Comparison of ENCODE assay signal across 8 mouse cellular contexts in the genomic region with DNA sequence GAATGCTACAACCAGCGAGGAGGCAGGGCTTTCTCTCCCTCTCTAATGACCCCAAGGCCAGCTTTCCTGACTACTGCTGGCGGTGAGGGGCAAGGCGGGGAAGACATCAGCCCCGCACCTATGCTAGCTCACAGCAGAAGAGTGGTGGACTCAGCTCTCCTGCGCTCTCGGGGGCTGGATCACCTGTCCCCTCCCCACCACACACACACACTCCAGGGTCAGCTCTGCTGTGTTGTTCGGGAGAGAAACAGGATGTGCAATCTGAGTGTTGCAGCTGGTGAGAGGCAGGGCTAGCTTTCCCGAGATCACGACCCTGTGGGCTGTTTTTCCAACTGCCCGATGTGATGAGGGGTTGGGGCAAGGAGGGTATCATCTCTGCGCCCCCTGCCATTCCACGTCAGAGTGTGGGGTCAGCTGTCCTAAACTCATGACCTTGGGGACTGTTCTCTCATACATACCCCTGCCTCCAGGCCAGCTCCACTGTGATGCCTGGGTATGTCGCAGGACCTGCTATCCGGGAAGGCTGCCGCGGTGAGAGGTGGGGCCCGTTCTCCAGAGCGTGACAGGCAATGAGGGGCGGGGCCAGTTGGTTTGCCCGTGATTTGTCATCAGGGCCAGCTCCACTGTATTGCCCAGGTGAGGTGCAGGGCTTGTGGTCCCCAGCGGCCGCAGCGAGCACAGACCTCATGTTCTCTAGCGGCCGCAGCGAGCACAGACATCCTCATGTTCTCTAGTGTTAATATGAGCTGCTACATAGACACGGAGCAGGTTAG. TPM values are rescaled to one million over a fixed set of nuclear protein-coding genes. Genes with fewer than 3 reads are reported as not detected.
A peak's percentile ranks its signal among the peaks of the same experiment; 100 is the strongest.
DNase-seq lines count a peak whose midpoint lies in the region; ATAC-seq and TF ChIP-seq lines count a peak whose summit lies in the region.

No protein-coding gene starts in this region.

- no peaks in the 10 kb centered on the region for H3K9me3 ChIP-seq in neural tube, embryonic 11.5 days (ENCODE audit: control insufficient read depth, low read length)
- H3K9me3 ChIP-seq in hindbrain, embryonic 16.5 days (ENCODE audit: control insufficient read depth, low read length) = no peaks in the 10 kb centered on the region
- 0 out of 2 replicates have a peak, but pooled peaks cover 2% of the 10 kb centered on the region for H3K9me3 ChIP-seq in liver, embryonic 12.5 days (replicated peaks)

- H3K4me1 ChIP-seq in neural tube, embryonic 11.5 days (ENCODE audit: control insufficient read depth, insufficient read depth, low read length) = peaks cover 3% of the 10 kb centered on the region; the same call in 1 of the 2 replicates
- peaks cover 7% of the 10 kb centered on the region for H3K4me1 ChIP-seq in hindbrain, embryonic 16.5 days (ENCODE audit: control insufficient read depth, insufficient read depth, low read depth, low read length)
- peaks cover 49% of the 10 kb centered on the region for H3K4me1 ChIP-seq in liver, embryonic 12.5 days
- peaks cover 14% of the 10 kb centered on the region; the same call in 1 of the 2 replicates for H3K4me1 ChIP-seq in small intestine, adult 2 months (ENCODE audit: control insufficient read depth, insufficient read depth, insufficient read length, low read length)

- ATAC-seq in neural tube, embryonic 11.5 days (ENCODE audit: insufficient read depth, low FRiP score, low TSS enrichment) = no peak
- 0 out of 2 replicates have a peak, but pooled peaks have one; percentile 42 for ATAC-seq in hindbrain, embryonic 16.5 days
- no peak for ATAC-seq in liver, embryonic 12.5 days

- H3K27me3 ChIP-seq in neural tube, embryonic 11.5 days (ENCODE audit: control insufficient read depth, insufficient read depth, low read length) = peaks cover 22% of the 10 kb centered on the region
- H3K27me3 ChIP-seq in hindbrain, embryonic 16.5 days (replicated peaks; ENCODE audit: control insufficient read depth, insufficient read depth, low read length) = peaks cover 21% of the 10 kb centered on the region
- peaks cover 27% of the 10 kb centered on the region for H3K27me3 ChIP-seq in liver, embryonic 12.5 days (replicated peaks)
- H3K27me3 ChIP-seq in small intestine, adult 2 months (ENCODE audit: control insufficient read depth, insufficient read depth, low read length) = no peaks in the 10 kb centered on the region

- H3K36me3 ChIP-seq in neural tube, embryonic 11.5 days (ENCODE audit: control insufficient read depth, insufficient read depth, low read length) = no peaks in the 10 kb centered on the region
- no peaks in the 10 kb centered on the region for H3K36me3 ChIP-seq in hindbrain, embryonic 16.5 days (ENCODE audit: control insufficient read depth, insufficient read depth, low read length)
- H3K36me3 ChIP-seq in liver, embryonic 12.5 days = no peaks in the 10 kb centered on the region
- no peaks in the 10 kb centered on the region for H3K36me3 ChIP-seq in small intestine, adult 2 months (ENCODE audit: control insufficient read depth, insufficient read depth, low read length)

- intact Hi-C loops in heart, postnatal 36 days (cut with DNase I) = loop anchor here (5.0 kb wide), 1 partner anchor 95 kb away; no protein-coding TSS in a partner anchor

- WGBS in neural tube, embryonic 11.5 days = 12% methylated on average over 27 of the region's 27 CpGs
- WGBS in hindbrain, embryonic 16.5 days = 18% methylated on average over 27 of the region's 27 CpGs
- WGBS in liver, embryonic 12.5 days (ENCODE audit: insufficient replicate concordance) = 9% methylated on average over 27 of the region's 27 CpGs
- WGBS in small intestine, adult 2 months = 18% methylated on average over 27 of the region's 27 CpGs

- H3K4me3 ChIP-seq in neural tube, embryonic 11.5 days (ENCODE audit: low read depth, low read length) = no peak overlapping the region
- peak overlapping the region; percentile 31 for H3K4me3 ChIP-seq in hindbrain, embryonic 16.5 days (ENCODE audit: low read length)
- H3K4me3 ChIP-seq in liver, embryonic 12.5 days = 0 out of 2 replicates have a peak overlapping the region, but pooled peaks have one; percentile 21
- H3K4me3 ChIP-seq in small intestine, adult 2 months (ENCODE audit: low read depth, low read length) = peak overlapping the region; percentile 37

- DNase-seq in neural tube, embryonic 11.5 days (ENCODE audit: low spot score) = peak; percentile 19
- no peak for DNase-seq in neural tube, embryonic 10.5 days (ENCODE audit: extremely low spot score, low spot score)
- peak; percentile 61 to 71 for DNase-seq in cerebellum, postnatal 14 days
- no peak for DNase-seq in thymus, postnatal 14 days
- DNase-seq in heart, postnatal 36 days = no peak

- no peak overlapping the region for H3K9ac ChIP-seq in neural tube, embryonic 11.5 days (ENCODE audit: low read length)
- H3K9ac ChIP-seq in hindbrain, embryonic 16.5 days (ENCODE audit: low read depth, low read length) = 0 out of 2 replicates have a peak overlapping the region, but pooled peaks have one; percentile 37
- no peak overlapping the region for H3K9ac ChIP-seq in liver, embryonic 12.5 days

- no peak for TF ChIP-seq POLR2A in small intestine, adult 2 months (IDR thresholded peaks at IDR 0.05; ENCODE audit: low read depth, low read length)

- TF ChIP-seq CTCF in small intestine, adult 2 months (IDR thresholded peaks at IDR 0.05; ENCODE audit: extremely low read depth, insufficient read length, insufficient replicate concordance, low read depth, low read length) = no peak

- no peak overlapping the region for H3K27ac ChIP-seq in neural tube, embryonic 11.5 days (ENCODE audit: low read depth, low read length)
- H3K27ac ChIP-seq in hindbrain, embryonic 16.5 days (ENCODE audit: low read depth, low read length) = no peak overlapping the region
- no peak overlapping the region for H3K27ac ChIP-seq in liver, embryonic 12.5 days
- no peak overlapping the region for H3K27ac ChIP-seq in small intestine, adult 2 months (ENCODE audit: insufficient read depth, low read depth, low read length)

- H3K4me2 ChIP-seq in neural tube, embryonic 11.5 days (ENCODE audit: low read depth) = peak overlapping the region; percentile 15; the same call in 1 of the 2 replicates
- H3K4me2 ChIP-seq in hindbrain, embryonic 16.5 days (ENCODE audit: low read length) = peak overlapping the region; percentile 53
- peak overlapping the region; percentile 52 for H3K4me2 ChIP-seq in liver, embryonic 12.5 days

RNA-seq across cellular contexts. Expression of gene Sowaha, which starts 6.9 kb away (rescaled TPM):
- polyA plus RNA-seq in neural tube, embryonic 11.5 days (2014; fragmentation: Nextera tagmentation; extraction: Ambion mirVana) = 0.12 and 0.17 TPM in 2 replicates
- 1.5 TPM in 2 replicates for polyA plus RNA-seq in hindbrain, embryonic 16.5 days (2015; fragmentation: Nextera tagmentation; extraction: Ambion mirVana)
- polyA plus RNA-seq in liver, embryonic 12.5 days (2016; fragmentation: Nextera tagmentation; extraction: Ambion mirVana) = 9.8 and 10.1 TPM in 2 replicates
- 9.7 and 61.2 TPM in 2 replicates for polyA plus RNA-seq in small intestine, adult 2 months (2012; rRNA removed)
- total RNA-seq in heart, postnatal 36 days (2021) = under 1 TPM; 0.14 TPM

RNA-seq across cellular contexts. Expression of gene Gm9945, which starts 7.0 kb away (rescaled TPM):
- not detected in 2 replicates for polyA plus RNA-seq in neural tube, embryonic 11.5 days (2014; fragmentation: Nextera tagmentation; extraction: Ambion mirVana)
- polyA plus RNA-seq in hindbrain, embryonic 16.5 days (2015; fragmentation: Nextera tagmentation; extraction: Ambion mirVana) = 0.34 TPM in 1 of 2 replicates, not detected in the other
- polyA plus RNA-seq in liver, embryonic 12.5 days (2016; fragmentation: Nextera tagmentation; extraction: Ambion mirVana) = 0.14 and 0.48 TPM in 2 replicates
- not detected in 2 replicates for polyA plus RNA-seq in small intestine, adult 2 months (2012; rRNA removed)
- not detected for total RNA-seq in heart, postnatal 36 days (2021)

RNA-seq across cellular contexts. Expression of gene Gm9837, which starts 16.7 kb away (rescaled TPM):
- not detected in 2 replicates for polyA plus RNA-seq in neural tube, embryonic 11.5 days (2014; fragmentation: Nextera tagmentation; extraction: Ambion mirVana)
- polyA plus RNA-seq in hindbrain, embryonic 16.5 days (2015; fragmentation: Nextera tagmentation; extraction: Ambion mirVana) = not detected in 2 replicates
- polyA plus RNA-seq in liver, embryonic 12.5 days (2016; fragmentation: Nextera tagmentation; extraction: Ambion mirVana) = not detected in 2 replicates
- polyA plus RNA-seq in small intestine, adult 2 months (2012; rRNA removed) = not detected in 2 replicates
- total RNA-seq in heart, postnatal 36 days (2021) = not detected

RNA-seq across cellular contexts. Expression of gene Shroom1, which starts 30.0 kb away (rescaled TPM):
- 1.5 and 3.1 TPM in 2 replicates for polyA plus RNA-seq in neural tube, embryonic 11.5 days (2014; fragmentation: Nextera tagmentation; extraction: Ambion mirVana)
- 3.2 and 3.6 TPM in 2 replicates for polyA plus RNA-seq in hindbrain, embryonic 16.5 days (2015; fragmentation: Nextera tagmentation; extraction: Ambion mirVana)
- polyA plus RNA-seq in liver, embryonic 12.5 days (2016; fragmentation: Nextera tagmentation; extraction: Ambion mirVana) = 1.9 and 2.0 TPM in 2 replicates
- polyA plus RNA-seq in small intestine, adult 2 months (2012; rRNA removed) = 2.6 and 3.0 TPM in 2 replicates
- under 1 TPM; 0.39 to 0.76 TPM for total RNA-seq in heart, postnatal 36 days (2021)

RNA-seq across cellular contexts. Expression of gene Gm10447, which starts 30.1 kb away (rescaled TPM):
- polyA plus RNA-seq in neural tube, embryonic 11.5 days (2014; fragmentation: Nextera tagmentation; extraction: Ambion mirVana) = not detected in 2 replicates
- not detected in 2 replicates for polyA plus RNA-seq in hindbrain, embryonic 16.5 days (2015; fragmentation: Nextera tagmentation; extraction: Ambion mirVana)
- polyA plus RNA-seq in liver, embryonic 12.5 days (2016; fragmentation: Nextera tagmentation; extraction: Ambion mirVana) = 0.05 and 0.10 TPM in 2 replicates
- 0.04 TPM in 1 of 2 replicates, not detected in the other for polyA plus RNA-seq in small intestine, adult 2 months (2012; rRNA removed)
- not detected for total RNA-seq in heart, postnatal 36 days (2021)

Comparison
In these comparisons a context has a peak if more than half of its experiments do, and no peak if none do; other contexts are left out.
1. DNase-seq: peak in neural tube, embryonic 11.5 days (single experiment) and cerebellum, postnatal 14 days (2 of 2); none in neural tube, embryonic 10.5 days (single experiment), thymus, postnatal 14 days (single experiment) and heart, postnatal 36 days (0 of 2).
2. Peak in every context shown above with its lines, with median percentiles within 50 percentile points of each other: H3K4me2 ChIP-seq.